Mouse (Mus musculus) liver, embryonic 14.5 days (tissue): ENCODE data around the gene Jam3.

Experiments used
- CTCF ChIP-seq: IDR thresholded peaks from 2 replicates; pipeline ENCODE4 v1.5.1; 2016; ENCODE audit warnings: antibody characterized with exemption, low read depth, control low read depth
- EP300 ChIP-seq: IDR thresholded peaks from 2 replicates; pipeline ENCODE4 v1.6.1; 2016; ENCODE audit warnings: antibody characterized with exemption, low read depth

- TF ChIP-seq CTCF (peak; percentile 47; the same call in 1 of the 2 replicates), EP300 (no peak)
Observed at GRCm38 (mm10) chr9:27134410-27134809, 20.8 kb downstream of the Jam3 start.
